Comparison of ENCODE assay signal across 8 mouse cellular contexts in the genomic region with DNA sequence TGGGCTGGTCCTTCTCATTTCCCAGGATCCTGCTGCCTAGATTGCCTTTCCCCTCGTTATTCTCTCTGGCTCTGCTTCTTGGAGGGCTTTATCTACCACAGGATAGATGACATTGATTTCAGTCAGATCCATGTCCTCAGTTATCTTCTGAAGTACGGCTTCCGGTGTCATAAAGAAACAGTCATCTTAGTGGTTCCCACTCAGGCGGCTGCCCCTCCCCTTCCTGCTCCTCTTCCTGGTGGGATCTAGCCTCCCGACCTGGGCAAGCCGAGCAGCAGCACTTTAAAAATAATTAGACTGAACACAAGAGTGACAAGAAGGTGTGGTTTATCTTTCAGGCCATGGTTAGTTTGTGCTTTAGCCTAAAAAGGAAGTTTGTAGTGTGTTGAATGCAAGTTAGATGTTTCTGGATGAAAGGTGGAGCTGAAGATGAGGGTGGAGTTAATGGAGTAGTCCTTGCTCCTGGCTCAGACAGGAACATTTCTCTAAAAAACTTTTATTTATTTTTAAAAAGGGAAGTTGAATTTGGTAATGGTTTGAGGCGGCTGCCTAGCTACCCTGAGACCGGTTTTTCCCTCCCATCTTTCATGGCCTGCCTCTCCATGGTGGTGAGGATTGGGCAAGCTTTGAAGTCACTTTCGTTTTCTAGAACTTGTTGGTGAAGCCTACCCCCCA.
A peak's percentile ranks its signal among the peaks of the same experiment; 100 is the strongest.
DNase-seq lines count a peak whose midpoint lies in the region; ATAC-seq and TF ChIP-seq lines count a peak whose summit lies in the region.

No protein-coding gene starts in this region.

- peak overlapping the region; percentile 49; the same call in 1 of the 2 replicates for H3K27ac ChIP-seq in midbrain, embryonic 10.5 days (replicated peaks)
- H3K27ac ChIP-seq in midbrain, postnatal 0 days (ENCODE audit: low read depth, low read length), result no peak overlapping the region
- peak overlapping the region; percentile 86 for H3K27ac ChIP-seq in heart, embryonic 15.5 days
- H3K27ac ChIP-seq in midbrain, embryonic 15.5 days, result no peak overlapping the region

- TF ChIP-seq CTCF in midbrain, postnatal 0 days (IDR thresholded peaks at IDR 0.05), result no peak
- no peak for TF ChIP-seq CTCF in lung, adult 2 months (IDR thresholded peaks at IDR 0.05; ENCODE audit: insufficient read depth, low read length)

- DNase-seq in midbrain, embryonic 10.5 days (ENCODE audit: low spot score), result no peak
- DNase-seq in midbrain, postnatal 0 days (ENCODE audit: low spot score), result no peak
- DNase-seq in lung, adult 2 months, result no peak
- DNase-seq in thymus, postnatal 25 days, result peak; percentile 30
- no peak for DNase-seq in cerebellum, adult 8-10 months
- no peak for DNase-seq in ovary, adult 18-20 months (ENCODE audit: low spot score)

- H3K4me3 ChIP-seq in midbrain, embryonic 10.5 days, result no peak overlapping the region
- no peak overlapping the region for H3K4me3 ChIP-seq in midbrain, postnatal 0 days (ENCODE audit: low read depth, low read length)
- H3K4me3 ChIP-seq in heart, embryonic 15.5 days, result no peak overlapping the region
- H3K4me3 ChIP-seq in lung, adult 2 months (replicated peaks; ENCODE audit: extremely low read depth, low read depth, low read length), result peak overlapping the region; percentile 25
- H3K4me3 ChIP-seq in midbrain, embryonic 15.5 days, result no peak overlapping the region

- ATAC-seq in midbrain, postnatal 0 days (ENCODE audit: low FRiP score), result no peak
- 0 out of 2 replicates have a peak, but pooled peaks have one; percentile 27 for ATAC-seq in heart, embryonic 15.5 days (replicated peaks; ENCODE audit: insufficient number of reproducible peaks, insufficient read depth, low FRiP score, low read depth)
- ATAC-seq in midbrain, embryonic 15.5 days (replicated peaks), result no peak

- no peak overlapping the region for H3K9ac ChIP-seq in midbrain, postnatal 0 days (replicated peaks; ENCODE audit: low read length, poor library complexity, severe bottlenecking)
- H3K9ac ChIP-seq in heart, embryonic 15.5 days, result no peak overlapping the region
- H3K9ac ChIP-seq in midbrain, embryonic 15.5 days, result no peak overlapping the region

- H3K36me3 ChIP-seq in midbrain, embryonic 10.5 days, result no peaks in the 10 kb centered on the region
- no peaks in the 10 kb centered on the region for H3K36me3 ChIP-seq in midbrain, postnatal 0 days (ENCODE audit: insufficient read depth, low read length)
- no peaks in the 10 kb centered on the region for H3K36me3 ChIP-seq in heart, embryonic 15.5 days
- no peaks in the 10 kb centered on the region for H3K36me3 ChIP-seq in midbrain, embryonic 15.5 days (replicated peaks)

- H3K9me3 ChIP-seq in midbrain, embryonic 10.5 days (replicated peaks), result no peaks in the 10 kb centered on the region
- no peaks in the 10 kb centered on the region for H3K9me3 ChIP-seq in midbrain, postnatal 0 days (ENCODE audit: low read length)
- H3K9me3 ChIP-seq in heart, embryonic 15.5 days (replicated peaks), result no peaks in the 10 kb centered on the region
- H3K9me3 ChIP-seq in midbrain, embryonic 15.5 days, result no peaks in the 10 kb centered on the region

- H3K27me3 ChIP-seq in midbrain, embryonic 10.5 days (ENCODE audit: low read depth, poor library complexity, severe bottlenecking), result no peaks in the 10 kb centered on the region
- no peaks in the 10 kb centered on the region for H3K27me3 ChIP-seq in midbrain, postnatal 0 days (ENCODE audit: insufficient read depth, low read length)
- no peaks in the 10 kb centered on the region for H3K27me3 ChIP-seq in heart, embryonic 15.5 days
- H3K27me3 ChIP-seq in midbrain, embryonic 15.5 days (replicated peaks), result no peaks in the 10 kb centered on the region

- H3K4me1 ChIP-seq in midbrain, embryonic 10.5 days, result peaks cover 36% of the 10 kb centered on the region
- no peaks in the 10 kb centered on the region; the same call in 1 of the 2 replicates for H3K4me1 ChIP-seq in midbrain, postnatal 0 days (ENCODE audit: insufficient read depth, low read length)
- peaks cover 53% of the 10 kb centered on the region for H3K4me1 ChIP-seq in heart, embryonic 15.5 days (replicated peaks)
- peaks cover 11% of the 10 kb centered on the region for H3K4me1 ChIP-seq in lung, adult 2 months (ENCODE audit: control insufficient read depth, insufficient read depth, low read length)
- H3K4me1 ChIP-seq in midbrain, embryonic 15.5 days, result no peaks in the 10 kb centered on the region

- no peak overlapping the region for H3K4me2 ChIP-seq in midbrain, postnatal 0 days (ENCODE audit: low read depth, low read length, poor library complexity, severe bottlenecking)
- H3K4me2 ChIP-seq in heart, embryonic 15.5 days, result peak overlapping the region; percentile 67
- H3K4me2 ChIP-seq in midbrain, embryonic 15.5 days, result no peak overlapping the region

- no peak for TF ChIP-seq POLR2A in lung, adult 2 months (IDR thresholded peaks at IDR 0.05; ENCODE audit: borderline replicate concordance, extremely low read depth, low read depth, low read length)

- WGBS in midbrain, embryonic 10.5 days, result 78% methylated on average over 9 of the region's 9 CpGs
- WGBS in midbrain, postnatal 0 days, result 81% methylated on average over 9 of the region's 9 CpGs
- WGBS in heart, embryonic 15.5 days, result 38% methylated on average over 9 of the region's 9 CpGs
- WGBS in lung, adult 2 months, result 30% methylated on average over 9 of the region's 9 CpGs
- 75% methylated on average over 9 of the region's 9 CpGs for WGBS in midbrain, embryonic 15.5 days

Comparison
In these comparisons a context has a peak if more than half of its experiments do, and no peak if none do; other contexts are left out.
1. H3K27ac ChIP-seq: peak in midbrain, embryonic 10.5 days (single experiment) and heart, embryonic 15.5 days (single experiment); none in midbrain, postnatal 0 days (single experiment) and midbrain, embryonic 15.5 days (single experiment).